Mouse (Mus musculus): ENCODE measurements at regions not wholly inside any gene's neighbourhood (a gene's known extent, or its start where the extent isn't known, plus 50 kb on each side); places are given as distances from the start of the nearest gene placed in this dataset.

- DNase-seq = no peak
These were observed 544.3 kb downstream of the Nfib start for GRCm38 (mm10) chr4:82161232-82161631.

GRCm38 (mm10) chr4:82160233-82160632 is 545.3 kb downstream of the Nfib start:
- DNase-seq = no peak

GRCm38 (mm10) chr4:82155642-82156320 is 549.8 kb downstream of the Nfib start:
- DNase-seq = no peak

DNA sequence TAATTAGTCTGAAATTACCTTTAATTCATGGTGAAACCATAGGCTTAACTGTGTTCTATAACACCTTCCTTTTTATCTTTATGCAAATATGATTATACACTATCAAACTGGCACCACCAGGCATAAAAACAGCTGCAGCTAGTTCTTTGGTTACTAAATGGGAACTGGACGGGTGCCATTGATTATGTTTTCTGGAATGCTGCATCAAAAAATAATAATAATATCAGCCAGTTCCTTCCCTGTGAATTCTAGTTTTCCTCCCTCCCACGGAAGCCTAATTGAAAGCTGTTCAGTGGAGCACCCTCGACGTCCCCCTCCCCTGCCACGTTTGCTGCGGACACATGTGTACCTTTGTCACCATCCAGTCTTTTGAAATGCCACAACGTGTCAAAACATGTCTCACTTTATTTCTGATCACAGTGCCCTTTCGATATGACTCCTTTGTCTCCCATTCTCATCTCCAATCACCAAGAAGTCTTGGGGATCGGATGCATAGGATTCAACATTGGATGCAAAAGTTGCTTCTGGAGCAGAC is 551.5 kb downstream of the Nfib start:
- no peak for DNase-seq

GRCm38 (mm10) chr4:82153604-82154003 is 551.9 kb downstream of the Nfib start:
- no peak for DNase-seq

GRCm38 (mm10) chr4:82149957-82150356 is 555.6 kb downstream of the Nfib start:
- no peak for DNase-seq

DNA sequence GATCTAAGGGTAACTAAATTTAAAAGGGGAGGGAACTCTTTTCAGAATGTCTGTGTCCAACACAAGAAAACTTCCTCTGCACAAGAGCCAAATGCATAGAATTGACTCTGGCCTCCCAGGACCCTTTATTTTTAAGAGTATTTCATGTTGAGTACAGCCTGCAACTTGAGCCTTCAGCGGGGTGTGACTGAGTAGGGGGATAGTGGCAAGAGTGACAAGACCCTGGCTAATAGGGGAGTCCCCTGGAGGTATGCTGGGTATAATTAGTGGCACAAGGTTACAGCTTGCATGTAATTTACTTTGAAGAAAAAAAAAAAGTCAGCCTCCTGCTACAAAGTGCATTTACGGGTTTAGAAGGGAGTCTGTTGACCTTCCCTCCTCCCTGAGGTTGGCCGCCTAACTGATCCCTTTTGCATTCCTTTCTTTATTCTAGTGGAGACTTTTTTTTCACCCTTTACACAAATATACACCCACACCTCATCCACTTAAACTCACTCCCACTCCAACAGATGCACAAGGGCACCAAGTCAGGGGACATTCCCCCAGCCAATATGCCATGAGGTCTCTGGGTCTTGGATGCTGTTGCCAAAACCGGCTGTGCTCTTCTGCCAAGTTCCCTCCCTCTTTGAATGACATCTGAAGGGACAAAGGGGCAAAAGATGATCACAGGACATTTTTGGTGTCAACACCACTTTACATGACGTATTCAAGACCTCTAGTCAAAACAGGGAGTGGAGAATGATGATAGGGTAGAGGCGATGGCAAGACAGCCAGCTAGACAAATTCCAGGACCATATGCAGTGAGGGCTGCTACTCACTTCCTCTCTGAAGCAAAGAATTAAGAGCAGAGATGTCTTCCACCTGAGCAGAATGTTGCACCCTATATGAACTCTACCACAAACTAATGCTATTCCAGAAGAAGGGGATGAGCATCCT is 557.2 kb downstream of the Nfib start:
- DNase-seq = no peak

DNA sequence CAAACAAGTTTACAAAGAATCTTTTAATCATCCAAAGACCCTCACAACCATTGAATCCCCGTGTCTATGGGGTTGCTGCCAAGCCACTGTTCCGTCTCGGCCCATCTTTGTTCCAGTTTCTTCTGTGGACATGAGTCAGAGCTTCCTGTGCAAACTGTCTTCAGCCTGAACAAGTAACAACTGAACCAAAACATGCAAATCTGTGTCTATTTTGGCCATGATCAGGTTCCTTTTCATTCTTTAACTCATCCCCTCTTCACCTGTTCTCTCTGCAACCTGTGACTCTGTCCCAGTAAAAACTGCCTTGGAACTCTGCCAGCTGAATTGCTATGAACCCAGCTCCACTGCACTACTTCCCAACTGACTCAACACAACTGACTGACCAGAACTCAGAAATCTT is 563.2 kb downstream of the Nfib start:
- DNase-seq = no peak

GRCm38 (mm10) chr4:82139806-82140205 is 565.7 kb downstream of the Nfib start:
- DNase-seq = no peak

DNA sequence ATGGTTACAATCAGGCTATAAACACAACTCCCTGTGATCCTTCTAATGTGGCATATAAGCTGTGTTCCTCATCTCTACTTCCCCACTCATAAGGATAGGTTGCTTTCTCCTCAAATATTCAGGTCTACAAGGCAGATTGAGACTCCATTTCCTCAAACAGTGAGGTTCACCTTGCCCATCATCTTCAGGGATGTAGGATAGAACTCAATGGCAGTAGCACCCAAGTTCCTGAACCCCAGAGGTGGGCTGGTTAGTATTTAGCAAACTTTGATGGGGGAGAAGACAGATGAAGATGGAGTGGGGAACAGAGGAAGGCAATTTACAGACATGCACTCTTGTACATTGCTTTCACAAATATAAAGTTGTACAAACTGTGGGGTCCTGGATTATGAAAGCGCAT is 566.5 kb downstream of the Nfib start:
- no peak for DNase-seq

DNA sequence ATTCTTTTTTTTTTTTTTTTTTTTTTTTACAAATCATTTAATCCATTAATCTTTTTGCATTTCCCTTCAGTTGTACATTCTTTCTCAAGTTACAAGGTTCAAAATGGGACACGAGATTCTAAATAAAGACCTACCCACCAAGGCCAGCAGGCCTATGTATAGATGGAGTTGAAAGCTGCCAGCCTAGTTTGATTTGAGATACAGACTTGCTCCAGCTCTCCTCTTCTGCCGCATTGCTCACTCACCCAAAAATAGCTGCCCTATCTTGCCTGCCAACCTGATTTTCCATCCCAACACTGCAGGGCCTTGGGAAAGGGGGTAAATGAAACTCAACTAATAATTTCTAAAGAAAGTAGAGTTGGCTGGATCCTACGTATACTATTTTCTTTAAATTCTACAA is 572.7 kb downstream of the Nfib start:
- DNase-seq = peak; percentile 59

DNA sequence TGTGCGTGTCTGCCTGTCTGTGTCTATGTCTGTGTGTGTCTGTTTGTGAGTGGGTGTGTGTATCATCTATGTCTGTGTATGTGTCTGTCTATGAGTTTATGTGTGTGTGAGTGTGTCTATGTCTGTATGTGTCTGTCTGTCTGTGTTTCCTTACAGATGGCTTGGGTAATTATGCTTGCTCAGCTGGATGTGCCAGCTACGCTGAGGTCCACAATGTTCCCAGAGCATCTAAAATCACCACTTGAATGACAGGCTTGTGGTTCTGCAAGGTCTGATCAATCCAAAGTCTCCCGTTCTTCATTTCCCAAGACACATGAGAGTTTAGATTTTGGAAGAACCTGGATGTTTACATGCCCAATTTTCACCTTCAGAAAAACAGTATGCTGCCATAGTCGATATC is 573.2 kb downstream of the Nfib start:
- no peak for DNase-seq

DNA sequence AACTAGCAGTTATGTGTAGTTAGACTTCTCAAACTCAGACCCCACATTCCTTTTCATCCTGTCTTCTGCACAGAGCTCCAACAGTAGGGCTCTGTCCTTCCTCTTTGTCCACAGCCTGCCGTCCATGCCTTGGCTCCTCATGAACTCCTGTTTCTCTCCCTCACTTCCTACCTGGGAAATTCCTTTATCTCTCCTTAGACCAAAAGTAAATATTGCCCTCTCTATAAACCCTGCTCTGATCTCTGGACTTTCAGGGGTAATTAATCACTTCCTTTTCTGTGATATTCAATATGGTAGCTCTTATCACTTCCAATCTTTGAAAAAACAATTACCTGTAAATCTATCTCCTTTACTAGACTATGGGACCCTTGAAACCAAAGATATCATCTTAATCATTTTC is 576.1 kb downstream of the Nfib start:
- no peak for DNase-seq

DNA sequence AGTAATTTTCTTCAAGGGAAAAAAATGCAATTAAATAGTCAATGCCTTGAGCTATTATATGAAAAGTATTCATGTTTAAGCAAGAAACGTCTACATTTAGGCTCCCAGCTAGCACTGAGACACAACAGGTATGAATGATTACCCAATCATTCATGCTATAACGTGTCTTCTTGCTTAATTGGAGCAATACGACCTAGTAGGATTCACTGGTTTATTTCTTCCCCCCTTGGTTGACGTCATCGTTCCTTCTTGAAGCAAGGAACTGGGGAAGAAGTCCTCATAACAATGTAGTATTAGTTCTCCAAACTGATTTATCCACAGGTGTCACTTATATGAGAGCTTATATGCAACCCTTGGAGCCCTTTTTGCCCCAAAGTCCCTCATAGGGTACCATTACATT is 581.8 kb downstream of the Nfib start:
- DNase-seq = no peak

- no peak for DNase-seq
These were observed 582.4 kb downstream of the Nfib start for GRCm38 (mm10) chr4:82123101-82123500.

- no peak for DNase-seq
These were observed 584.8 kb downstream of the Nfib start for GRCm38 (mm10) chr4:82120796-82121195.

GRCm38 (mm10) chr4:82120326-82120725 is 585.2 kb downstream of the Nfib start:
- no peak for DNase-seq

- no peak for DNase-seq
These were observed 603.7 kb downstream of the Nfib start for GRCm38 (mm10) chr4:82101837-82102236.

DNA sequence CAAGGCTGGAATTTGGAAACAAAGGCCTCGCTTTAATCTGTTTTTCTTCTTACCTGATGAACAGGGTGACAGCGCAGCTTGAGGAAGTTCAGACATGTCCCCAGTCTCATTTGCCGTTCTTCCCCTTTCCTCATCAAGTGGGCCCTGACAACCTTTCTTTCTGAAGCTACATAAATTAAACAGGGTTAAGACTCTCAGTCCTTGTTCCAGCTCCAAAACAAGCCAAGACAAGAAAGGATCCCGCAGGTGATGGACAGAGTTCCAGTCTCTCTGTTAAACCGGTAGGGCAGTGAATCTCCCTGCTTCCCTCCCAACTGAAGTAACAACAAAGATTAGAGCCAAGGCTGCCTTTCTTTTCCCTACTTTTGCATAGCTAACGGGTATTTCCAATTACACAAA is 605.6 kb downstream of the Nfib start:
- DNase-seq = no peak

GRCm38 (mm10) chr4:82098986-82099969 is 606.3 kb downstream of the Nfib start:
- no peak for DNase-seq

- DNase-seq = no peak
These were observed 613.0 kb downstream of the Nfib start for GRCm38 (mm10) chr4:82092296-82093230.
